Mouse (Mus musculus) adrenal gland, adult 10 weeks (tissue): ENCODE measurements around the gene Anks1b. TPM values are rescaled to one million over a fixed set of nuclear protein-coding genes. Genes with fewer than 3 reads are reported as not detected.

ENCODE experiments used
- polyA plus RNA-seq: library from polyadenylated mRNA; stranded (reverse); fragments of 350-450 nt; fragmentation: Illumina TruSeq; extraction: RNeasy Lipid Tissue Mini Kit (QIAGEN cat#74804); gene quantifications from one replicate; pipeline ENCODE4 v1.2.3, GENCODE M21; 2014; ENCODE audit warnings: low read depth, low replicate concordance

Gene Anks1b
- 0.99 TPM for polyA plus RNA-seq

GRCm38 (mm10) chr10:89873146-89873950 lies at the start of gene Anks1b:
TSS of gene Anks1b (plus strand) at chr10:89873509.

Other genes starting within 250 kb of the Anks1b start
- gene Scyl2, start 187.2 kb upstream of the Anks1b start, polyA plus RNA-seq, result 162 TPM
- gene Actr6, start 141.2 kb upstream of the Anks1b start, polyA plus RNA-seq, result 71.1 TPM
- gene Uhrf1bp1l, start 128.5 kb upstream of the Anks1b start, polyA plus RNA-seq, result 142 TPM